Mouse (Mus musculus) heart, adult 2 months (tissue): ENCODE results near the gene Fam13c. TPM values are rescaled to one million over a fixed set of nuclear protein-coding genes. Genes with fewer than 3 reads are reported as not detected.

Experiments used
- DNase-seq, 2 experiments: peaks; one replicate each; pipeline ENCODE4 v3.0.0; 2021
- H3K27ac ChIP-seq: fragments of 200-600 bp; 2 replicates; pipeline ENCODE4 v1.8.1; 2022
- H3K27me3 ChIP-seq: fragments of 200-500 bp; 2 replicates; pipeline ENCODE4 v1.6.1; 2012; ENCODE audit warnings: mild to moderate bottlenecking, low read length, inconsistent platforms, mixed read lengths; ENCODE audit not compliant: control insufficient read depth, insufficient read depth
- H3K36me3 ChIP-seq: fragments of 200-500 bp; 2 replicates; pipeline ENCODE4 v1.6.1; 2012; ENCODE audit warnings: low read length, inconsistent platforms; ENCODE audit not compliant: control insufficient read depth, insufficient read depth
- H3K4me1 ChIP-seq: fragments of 200-500 bp; 2 replicates; pipeline ENCODE4 v1.6.1; 2011; ENCODE audit warnings: low read length; ENCODE audit not compliant: control insufficient read depth, insufficient read depth
- H3K4me3 ChIP-seq: fragments of 200-600 bp; 2 replicates; pipeline ENCODE4 v1.8.1; 2022
- H3K79me2 ChIP-seq: fragments of 200-500 bp; replicated peaks from 2 replicates; pipeline ENCODE4 v1.6.1; 2012; ENCODE audit warnings: mild to moderate bottlenecking, inconsistent platforms, low read length, moderate library complexity, mixed read lengths; ENCODE audit not compliant: control insufficient read depth, insufficient read depth
- H3K9ac ChIP-seq: fragments of 200-500 bp; 2 replicates; pipeline ENCODE4 v1.6.1; 2012; ENCODE audit warnings: low read depth, mild to moderate bottlenecking, control low read depth, inconsistent platforms, low read length, mixed read lengths
- CTCF ChIP-seq: fragments of 200-600 bp; IDR thresholded peaks from 2 replicates; pipeline ENCODE4 v1.8.1; 2022; ENCODE audit warnings: antibody characterized with exemption, mild to moderate bottlenecking, moderate library complexity
- EP300 ChIP-seq: fragments of 200-500 bp; IDR thresholded peaks from 2 replicates; pipeline ENCODE4 v1.6.1; 2011; ENCODE audit warnings: low read depth, low read length, control low read depth; ENCODE audit not compliant: insufficient read depth
- POLR2A ChIP-seq: fragments of 200-500 bp; IDR thresholded peaks from 2 replicates; pipeline ENCODE4 v1.6.1; 2011; ENCODE audit warnings: mild to moderate bottlenecking, low read depth, low read length, control low read depth; ENCODE audit not compliant: insufficient read depth
- WGBS: fragments of 180-500 bp; shearing (Covaris S2); methylation state at CpG from one replicate; pipeline ENCODE4 v1.1.7; 2018; 5-methylcytosine and 5-hydroxymethylcytosine counted together
- intact Hi-C: fragments of 180-260 bp; cut with DNase I; formaldehyde crosslinking; loops from one replicate; pipeline ENCODE4 v1.15.1; 2025
- polyA plus RNA-seq: library from polyadenylated mRNA; depleted of rRNA; stranded (reverse); fragments of >200 nt; gene quantifications from 2 replicates; pipeline ENCODE4 v1.2.3, GENCODE M21; 2012
- total RNA-seq, 2 experiments: library from RNA; stranded (reverse); gene quantifications; 2 replicates each; pipeline ENCODE4 v1.2.3; 2021

Fam13c gene
- total and polyA plus RNA-seq, 3 experiments = 2.8 to 5.5 (median 5.2) TPM

DNA sequence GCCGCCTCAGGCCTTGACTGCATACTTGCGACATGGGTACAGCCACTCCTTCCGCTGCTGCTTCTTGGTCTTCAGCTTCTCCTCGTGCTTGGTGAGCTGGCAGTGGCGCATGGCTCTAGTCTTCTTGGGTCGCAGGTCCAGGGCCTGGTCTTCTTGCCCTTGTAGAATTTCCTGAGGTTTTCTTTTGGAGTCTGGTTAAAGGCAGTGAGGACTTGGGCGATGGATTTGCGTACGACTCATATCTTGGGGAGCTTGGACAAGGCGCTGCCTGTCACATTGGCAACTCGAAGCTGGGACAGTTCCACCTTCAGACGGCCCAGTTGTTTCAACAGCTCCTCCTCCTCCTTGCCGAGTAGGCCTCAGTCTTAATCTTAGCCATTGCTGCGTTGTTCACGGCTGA is 64.6 kb downstream of the Fam13c start:
- no peak overlapping the region for H3K27ac ChIP-seq
- H3K79me2 ChIP-seq = no peaks in the 10 kb centered on the region
- no peak overlapping the region for H3K9ac ChIP-seq
- no peak for DNase-seq
- peaks cover 4% of the 10 kb centered on the region for H3K4me1 ChIP-seq
- no peaks in the 10 kb centered on the region for H3K36me3 ChIP-seq
- TF ChIP-seq POLR2A (no peak), CTCF (no peak), EP300 (no peak)
- H3K4me3 ChIP-seq = no peak overlapping the region
- intact Hi-C loops = loop anchor here (5.0 kb wide), 1 partner anchor 188 kb away; no protein-coding TSS in a partner anchor
- WGBS = 90% methylated on average over 15 of the region's 15 CpGs
- H3K27me3 ChIP-seq = no peaks in the 10 kb centered on the region

DNA sequence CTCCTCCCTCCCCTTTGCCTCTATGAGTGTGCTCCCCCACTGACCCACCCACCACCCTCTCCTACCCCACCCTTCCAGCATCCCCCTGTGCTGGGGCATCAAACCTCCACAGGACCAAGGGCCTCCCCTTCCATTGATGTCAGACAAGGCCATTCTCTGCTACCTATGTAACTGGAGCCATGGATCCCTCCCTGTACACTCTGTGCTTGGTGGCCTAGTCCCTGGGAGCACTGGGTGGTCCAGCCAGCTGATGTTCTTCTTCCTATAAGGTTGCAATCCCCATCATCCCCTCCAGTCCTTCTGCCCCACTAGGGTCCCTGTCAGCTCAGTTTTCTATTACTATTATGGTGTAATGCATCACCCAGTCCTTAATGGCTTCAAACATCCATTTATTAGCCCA is 65.1 kb downstream of the Fam13c start:
- no peaks in the 10 kb centered on the region for H3K36me3 ChIP-seq
- H3K79me2 ChIP-seq = no peaks in the 10 kb centered on the region
- peaks cover 4% of the 10 kb centered on the region for H3K4me1 ChIP-seq
- H3K4me3 ChIP-seq = no peak overlapping the region
- DNase-seq = no peak
- intact Hi-C loops = loop anchor here (5.0 kb wide), 1 partner anchor 188 kb away; no protein-coding TSS in a partner anchor
- H3K9ac ChIP-seq = no peak overlapping the region
- no peaks in the 10 kb centered on the region for H3K27me3 ChIP-seq
- no peak for TF ChIP-seq EP300
- TF ChIP-seq POLR2A = no peak
- no peak for TF ChIP-seq CTCF
- no peak overlapping the region for H3K27ac ChIP-seq

DNA sequence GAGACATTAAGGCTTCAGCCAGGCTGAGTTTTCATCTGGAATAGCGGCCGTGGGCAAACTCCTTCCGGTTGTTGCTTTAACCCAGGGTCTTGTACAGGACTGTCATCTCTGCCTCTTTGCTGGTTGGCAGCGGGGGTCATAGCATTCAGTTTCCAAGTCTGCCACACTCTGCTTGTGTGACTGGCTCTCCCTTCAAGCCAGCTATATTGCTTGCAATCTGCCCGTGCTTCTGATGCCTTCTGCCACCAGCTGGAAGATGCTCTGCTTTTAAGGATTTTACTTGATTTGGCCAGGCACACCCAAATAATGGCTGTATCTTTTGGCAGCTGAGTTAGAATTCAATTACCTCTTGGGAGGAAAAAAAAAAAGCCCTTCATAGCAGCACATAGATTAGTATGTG is 65.6 kb downstream of the Fam13c start:
- WGBS = 84% methylated on average over 5 of the region's 5 CpGs
- intact Hi-C loops = loop anchor here (2.0 to 5.0 kb wide), 2 partner anchors 137 to 189 kb away; no protein-coding TSS in a partner anchor
- Histone ChIP-seq H3K4me1 (peaks cover 4% of the 10 kb centered on the region), H3K4me3 (no peak overlapping the region), H3K27me3 (no peaks in the 10 kb centered on the region), H3K27ac (no peak overlapping the region), H3K36me3 (no peaks in the 10 kb centered on the region), H3K79me2 (no peaks in the 10 kb centered on the region), H3K9ac (no peak overlapping the region)
- DNase-seq = no peak
- TF ChIP-seq EP300 (no peak), CTCF (no peak), POLR2A (no peak)

- Histone ChIP-seq H3K36me3 (no peaks in the 10 kb centered on the region), H3K79me2 (no peaks in the 10 kb centered on the region), H3K4me1 (peaks cover 4% of the 10 kb centered on the region), H3K27me3 (no peaks in the 10 kb centered on the region), H3K27ac (no peak overlapping the region), H3K9ac (no peak overlapping the region), H3K4me3 (no peak overlapping the region)
- DNase-seq = peak in 1 of 2 experiments; percentile 26
- no peak for TF ChIP-seq EP300
- peak; percentile 67 for TF ChIP-seq CTCF
- intact Hi-C loops = loop anchor here (2.0 to 5.0 kb wide), 2 partner anchors 138 to 189 kb away; no protein-coding TSS in a partner anchor
- WGBS = 43% methylated on average over 15 of the region's 15 CpGs
These were observed 66.4 kb downstream of the Fam13c start for GRCm38 (mm10) chr10:70506499-70507168.

- Histone ChIP-seq H3K4me1 (peaks cover 4% of the 10 kb centered on the region), H3K36me3 (no peaks in the 10 kb centered on the region), H3K9ac (no peak overlapping the region), H3K79me2 (no peaks in the 10 kb centered on the region), H3K27ac (no peak overlapping the region), H3K27me3 (no peaks in the 10 kb centered on the region), H3K4me3 (no peak overlapping the region)
- intact Hi-C loops = loop anchor here (2.0 to 5.0 kb wide), 2 partner anchors 139 to 191 kb away; no protein-coding TSS in a partner anchor
- 85% methylated on average over 3 of the region's 3 CpGs for WGBS
- no peak for TF ChIP-seq EP300
- peak; percentile 60 for TF ChIP-seq CTCF
- no peak for DNase-seq
These were observed 67.6 kb downstream of the Fam13c start for GRCm38 (mm10) chr10:70507880-70508279.

DNA sequence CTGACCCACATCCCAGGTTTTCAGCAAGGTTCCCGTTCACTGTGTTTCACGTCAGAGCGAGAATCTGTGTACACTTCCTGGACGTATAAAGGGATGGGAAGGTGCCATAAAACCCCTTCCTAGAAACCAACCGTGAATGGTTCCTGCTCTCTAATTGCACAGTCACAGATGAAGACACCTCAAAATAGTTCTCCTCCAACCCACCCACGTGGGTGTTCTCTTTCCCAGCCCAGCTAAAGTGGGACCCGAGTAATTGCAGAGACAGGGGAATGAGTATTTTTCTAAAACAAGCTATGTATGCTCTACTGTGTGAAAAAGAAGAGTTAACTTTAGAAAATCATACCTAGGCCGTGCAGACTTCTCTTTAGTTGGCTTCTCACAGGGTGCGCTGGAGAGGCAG is 74.6 kb downstream of the Fam13c start:
- Histone ChIP-seq H3K36me3 (no peaks in the 10 kb centered on the region), H3K4me1 (no peaks in the 10 kb centered on the region)

More for the DNA sequence above, 74.6 kb downstream of the Fam13c start:
- DNase-seq = no peak
- H3K27me3 ChIP-seq = no peaks in the 10 kb centered on the region
- WGBS = 85% methylated on average over 9 of the region's 9 CpGs
- no peak for TF ChIP-seq POLR2A
- intact Hi-C loops = no loop called here
- no peaks in the 10 kb centered on the region for H3K79me2 ChIP-seq
- no peak overlapping the region for H3K4me3 ChIP-seq
- H3K27ac ChIP-seq = no peak overlapping the region
- no peak overlapping the region for H3K9ac ChIP-seq
